Mouse (Mus musculus): ENCODE measurements around the gene Uhrf1bp1l. TPM values are rescaled to one million over a fixed set of nuclear protein-coding genes. Genes with fewer than 3 reads are reported as not detected.

Uhrf1bp1l gene
- polyA plus RNA-seq, 1 experiment from 2014 or later = 28.8 TPM

- Histone ChIP-seq H3K27me3 (replicated peaks; ENCODE audit: control insufficient read depth, insufficient read depth, low read length) (no peaks in the 10 kb centered on the region), H3K9me3 (ENCODE audit: control insufficient read depth, low read length) (no peaks in the 10 kb centered on the region), H3K4me3 (replicated peaks; ENCODE audit: low read length) (no peak overlapping the region), H3K4me2 (ENCODE audit: low read length) (no peak overlapping the region), H3K9ac (replicated peaks; ENCODE audit: low read depth, low read length) (no peak overlapping the region), H3K4me1 (replicated peaks; ENCODE audit: control insufficient read depth, insufficient read depth, low read length) (no peaks in the 10 kb centered on the region), H3K27ac (ENCODE audit: low read length) (no peak overlapping the region), H3K36me3 (ENCODE audit: control insufficient read depth, insufficient read depth) (no peaks in the 10 kb centered on the region)
- ATAC-seq = no peak
- 66% methylated on average over 5 of the region's 5 CpGs for WGBS
Measured at GRCm38 (mm10) chr10:89760772-89761171, 16.0 kb downstream of the Uhrf1bp1l start.

- Histone ChIP-seq H3K27ac (ENCODE audit: low read length) (no peak overlapping the region), H3K9me3 (ENCODE audit: control insufficient read depth, low read length) (no peaks in the 10 kb centered on the region), H3K27me3 (replicated peaks; ENCODE audit: control insufficient read depth, insufficient read depth, low read length) (no peaks in the 10 kb centered on the region), H3K4me1 (replicated peaks; ENCODE audit: control insufficient read depth, insufficient read depth, low read length) (no peaks in the 10 kb centered on the region), H3K4me3 (replicated peaks; ENCODE audit: low read length) (no peak overlapping the region), H3K36me3 (ENCODE audit: control insufficient read depth, insufficient read depth) (no peaks in the 10 kb centered on the region), H3K9ac (replicated peaks; ENCODE audit: low read depth, low read length) (no peak overlapping the region), H3K4me2 (ENCODE audit: low read length) (no peak overlapping the region)
- ATAC-seq = no peak
- 90% methylated on average over 9 of the region's 9 CpGs for WGBS
Measured at GRCm38 (mm10) chr10:89764457-89765121, 19.8 kb downstream of the Uhrf1bp1l start.

- Histone ChIP-seq H3K9me3 (ENCODE audit: control insufficient read depth, low read length) (no peaks in the 10 kb centered on the region), H3K4me1 (replicated peaks; ENCODE audit: control insufficient read depth, insufficient read depth, low read length) (no peaks in the 10 kb centered on the region), H3K4me3 (replicated peaks; ENCODE audit: low read length) (no peak overlapping the region), H3K4me2 (ENCODE audit: low read length) (no peak overlapping the region), H3K9ac (replicated peaks; ENCODE audit: low read depth, low read length) (no peak overlapping the region), H3K27me3 (replicated peaks; ENCODE audit: control insufficient read depth, insufficient read depth, low read length) (no peaks in the 10 kb centered on the region), H3K27ac (ENCODE audit: low read length) (no peak overlapping the region), H3K36me3 (ENCODE audit: control insufficient read depth, insufficient read depth) (no peaks in the 10 kb centered on the region)
- 93% methylated on average over 11 of the region's 11 CpGs for WGBS
- no peak for ATAC-seq
Measured at GRCm38 (mm10) chr10:89765790-89766714, 21.3 kb downstream of the Uhrf1bp1l start.

GRCm38 (mm10) chr10:89768352-89769020 is 23.7 kb downstream of the Uhrf1bp1l start:
- Histone ChIP-seq H3K9ac (replicated peaks; ENCODE audit: low read depth, low read length) (no peak overlapping the region), H3K4me2 (ENCODE audit: low read length) (no peak overlapping the region), H3K27me3 (replicated peaks; ENCODE audit: control insufficient read depth, insufficient read depth, low read length) (no peaks in the 10 kb centered on the region), H3K27ac (ENCODE audit: low read length) (no peak overlapping the region), H3K4me3 (replicated peaks; ENCODE audit: low read length) (no peak overlapping the region), H3K9me3 (ENCODE audit: control insufficient read depth, low read length) (no peaks in the 10 kb centered on the region), H3K4me1 (replicated peaks; ENCODE audit: control insufficient read depth, insufficient read depth, low read length) (no peaks in the 10 kb centered on the region), H3K36me3 (ENCODE audit: control insufficient read depth, insufficient read depth) (no peaks in the 10 kb centered on the region)
- 93% methylated on average over 7 of the region's 7 CpGs for WGBS
- ATAC-seq = no peak

DNA sequence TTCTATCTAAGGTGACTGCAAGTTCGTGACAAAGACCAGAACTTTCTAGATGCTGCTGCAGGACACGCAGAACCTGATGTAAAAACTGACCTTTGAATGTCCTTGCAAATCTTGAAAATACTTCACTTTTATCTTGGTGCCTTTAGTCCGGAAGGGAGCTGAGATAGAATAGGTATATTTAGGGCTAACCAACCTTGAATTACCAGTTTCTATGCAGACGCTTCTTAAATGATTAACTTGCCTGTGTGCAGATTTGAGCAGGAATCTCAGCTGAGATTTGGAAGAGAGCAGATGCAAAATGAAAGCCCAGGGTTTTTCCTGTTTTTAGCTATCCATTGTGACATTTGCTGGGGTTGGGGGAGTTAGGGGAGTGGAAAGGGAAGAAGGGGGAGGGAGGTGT is 24.3 kb downstream of the Uhrf1bp1l start:
- Histone ChIP-seq H3K4me1 (replicated peaks; ENCODE audit: control insufficient read depth, insufficient read depth, low read length) (no peaks in the 10 kb centered on the region), H3K27me3 (replicated peaks; ENCODE audit: control insufficient read depth, insufficient read depth, low read length) (no peaks in the 10 kb centered on the region), H3K4me2 (ENCODE audit: low read length) (no peak overlapping the region), H3K36me3 (ENCODE audit: control insufficient read depth, insufficient read depth) (no peaks in the 10 kb centered on the region), H3K4me3 (replicated peaks; ENCODE audit: low read length) (no peak overlapping the region), H3K9ac (replicated peaks; ENCODE audit: low read depth, low read length) (no peak overlapping the region), H3K9me3 (ENCODE audit: control insufficient read depth, low read length) (no peaks in the 10 kb centered on the region), H3K27ac (ENCODE audit: low read length) (no peak overlapping the region)
- no peak for ATAC-seq
- WGBS = 90% methylated on average over 4 of the region's 4 CpGs

DNA sequence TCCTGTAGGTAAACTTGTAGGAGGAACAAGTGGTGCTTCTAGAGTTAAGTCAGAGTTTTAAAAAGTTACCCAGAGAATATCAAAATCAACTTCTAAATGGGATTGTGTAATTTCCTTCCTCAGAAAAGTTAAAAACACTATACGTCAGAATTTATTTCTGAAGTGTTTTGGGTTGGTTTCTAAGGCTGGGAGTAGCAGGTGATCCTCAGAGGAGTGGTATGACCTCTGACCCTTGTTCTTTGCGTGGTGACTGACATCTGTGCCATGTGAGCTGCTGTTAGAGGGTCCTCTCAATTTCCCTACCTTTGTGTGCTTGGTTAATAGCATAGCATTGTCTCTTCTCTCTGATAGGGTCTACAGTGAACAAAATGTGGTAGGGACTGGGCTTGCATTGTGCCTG is 27.1 kb downstream of the Uhrf1bp1l start:
- no peak for ATAC-seq
- H3K4me3 ChIP-seq (replicated peaks; ENCODE audit: low read length) = no peak overlapping the region
- WGBS = 44% methylated on average over 2 of the region's 2 CpGs
- H3K9ac ChIP-seq (replicated peaks; ENCODE audit: low read depth, low read length) = no peak overlapping the region
- no peaks in the 10 kb centered on the region for H3K4me1 ChIP-seq (replicated peaks; ENCODE audit: control insufficient read depth, insufficient read depth, low read length)
- no peaks in the 10 kb centered on the region for H3K27me3 ChIP-seq (replicated peaks; ENCODE audit: control insufficient read depth, insufficient read depth, low read length)
- no peak overlapping the region for H3K4me2 ChIP-seq (ENCODE audit: low read length)
- H3K27ac ChIP-seq (ENCODE audit: low read length) = no peak overlapping the region
- 0 out of 2 replicates have a peak, but pooled peaks cover 2% of the 10 kb centered on the region for H3K36me3 ChIP-seq (ENCODE audit: control insufficient read depth, insufficient read depth)
- no peaks in the 10 kb centered on the region for H3K9me3 ChIP-seq (ENCODE audit: control insufficient read depth, low read length)

GRCm38 (mm10) chr10:89776029-89776428 is 31.2 kb downstream of the Uhrf1bp1l start:
- H3K27me3 ChIP-seq (replicated peaks; ENCODE audit: control insufficient read depth, insufficient read depth, low read length) = no peaks in the 10 kb centered on the region
- no peaks in the 10 kb centered on the region for H3K9me3 ChIP-seq (ENCODE audit: control insufficient read depth, low read length)
- 96% methylated on average over 6 of the region's 6 CpGs for WGBS
- H3K27ac ChIP-seq (ENCODE audit: low read length) = no peak overlapping the region
- H3K9ac ChIP-seq (replicated peaks; ENCODE audit: low read depth, low read length) = no peak overlapping the region
- peaks cover 7% of the 10 kb centered on the region; the same call in 1 of the 2 replicates for H3K36me3 ChIP-seq (ENCODE audit: control insufficient read depth, insufficient read depth)
- no peak overlapping the region for H3K4me2 ChIP-seq (ENCODE audit: low read length)
- H3K4me3 ChIP-seq (replicated peaks; ENCODE audit: low read length) = no peak overlapping the region
- no peak for ATAC-seq
- H3K4me1 ChIP-seq (replicated peaks; ENCODE audit: control insufficient read depth, insufficient read depth, low read length) = no peaks in the 10 kb centered on the region

- 94% methylated on average over 4 of the region's 4 CpGs for WGBS
- Histone ChIP-seq H3K36me3 (ENCODE audit: control insufficient read depth, insufficient read depth) (no peaks in the 10 kb centered on the region), H3K4me1 (replicated peaks; ENCODE audit: control insufficient read depth, insufficient read depth, low read length) (no peaks in the 10 kb centered on the region), H3K4me2 (ENCODE audit: low read length) (no peak overlapping the region), H3K9me3 (ENCODE audit: control insufficient read depth, low read length) (no peaks in the 10 kb centered on the region), H3K4me3 (replicated peaks; ENCODE audit: low read length) (no peak overlapping the region), H3K27me3 (replicated peaks; ENCODE audit: control insufficient read depth, insufficient read depth, low read length) (no peaks in the 10 kb centered on the region), H3K9ac (replicated peaks; ENCODE audit: low read depth, low read length) (no peak overlapping the region), H3K27ac (ENCODE audit: low read length) (no peak overlapping the region)
- ATAC-seq = no peak
Measured at GRCm38 (mm10) chr10:89791870-89792269, 47.1 kb downstream of the Uhrf1bp1l start.

- H3K27ac ChIP-seq (ENCODE audit: low read length) = no peak overlapping the region
- 87% methylated on average over 6 of the region's 6 CpGs for WGBS
- no peak for ATAC-seq
- no peak overlapping the region for H3K9ac ChIP-seq (replicated peaks; ENCODE audit: low read depth, low read length)
- H3K36me3 ChIP-seq (ENCODE audit: control insufficient read depth, insufficient read depth) = no peaks in the 10 kb centered on the region
- H3K9me3 ChIP-seq (ENCODE audit: control insufficient read depth, low read length) = no peaks in the 10 kb centered on the region
- no peaks in the 10 kb centered on the region for H3K27me3 ChIP-seq (replicated peaks; ENCODE audit: control insufficient read depth, insufficient read depth, low read length)
- no peak overlapping the region for H3K4me2 ChIP-seq (ENCODE audit: low read length)
- H3K4me1 ChIP-seq (replicated peaks; ENCODE audit: control insufficient read depth, insufficient read depth, low read length) = no peaks in the 10 kb centered on the region
- no peak overlapping the region for H3K4me3 ChIP-seq (replicated peaks; ENCODE audit: low read length)
Measured at GRCm38 (mm10) chr10:89794121-89794520, 49.3 kb downstream of the Uhrf1bp1l start.
